Mouse (Mus musculus) liver, embryonic 14.5 days (tissue): Measurements from ENCODE around the gene Fgf13. TPM values are rescaled to one million over a fixed set of nuclear protein-coding genes. Genes with fewer than 3 reads are reported as not detected.

ENCODE experiments used
- ATAC-seq: fragments of 200-750 bp; cut with Nextera tagmentation; 2 replicates; pipeline ENCODE4 v1.8.0; 2017; ENCODE audit warnings: moderate number of reproducible peaks, mild to moderate bottlenecking, moderate library complexity; ENCODE audit not compliant: insufficient read depth
- DNase-seq, 3 experiments: peaks; one replicate each; pipeline ENCODE4 v3.0.0-alpha.2; 2012 to 2013; ENCODE audit warnings: low read depth in 3 of 3, low spot score in 3 of 3
- H3K27ac ChIP-seq: fragments of 300-500 bp; sonication (generic); 2 replicates; pipeline ENCODE4 v1.5.1; 2014; ENCODE audit warnings: moderate library complexity, mild to moderate bottlenecking, control low read depth, inconsistent platforms
- H3K27me3 ChIP-seq: fragments of 300-500 bp; sonication (generic); 2 replicates; pipeline ENCODE4 v1.6.1; 2014; ENCODE audit warnings: mild to moderate bottlenecking, low read length, moderate library complexity; ENCODE audit not compliant: control insufficient read depth, insufficient read depth
- H3K36me3 ChIP-seq: fragments of 300-500 bp; sonication (generic); replicated peaks from 2 replicates; pipeline ENCODE4 v1.6.1; 2014; ENCODE audit warnings: low read depth; ENCODE audit not compliant: control insufficient read depth, insufficient read depth
- H3K4me1 ChIP-seq, 2 experiments: fragments of 200-500 bp in 1 of 2; fragments of 300-500 bp in 1 of 2; sonication (generic) in 1 of 2; replicated peaks; 2 replicates each; pipeline ENCODE4 v1.6.1; 2012 to 2014; ENCODE audit warnings: antibody characterized with exemption in 1 of 2, inconsistent platforms in 1 of 2, low read length in 1 of 2; ENCODE audit not compliant: control insufficient read depth in 2 of 2, insufficient read depth in 2 of 2
- H3K4me2 ChIP-seq: fragments of 300-500 bp; sonication (generic); 2 replicates; pipeline ENCODE4 v1.6.1; 2014; ENCODE audit warnings: low read depth, mild to moderate bottlenecking, control low read depth, moderate library complexity
- H3K4me3 ChIP-seq, 2 experiments: fragments of 200-500 bp in 1 of 2; fragments of 300-500 bp in 1 of 2; sonication (generic) in 1 of 2; 2 replicates each; pipeline ENCODE4 v1.5.1; 2012 to 2014; ENCODE audit warnings: low read depth in 2 of 2, low read length in 2 of 2, mild to moderate bottlenecking in 2 of 2, control low read depth in 1 of 2, inconsistent platforms in 1 of 2, moderate library complexity in 1 of 2; ENCODE audit not compliant: insufficient read depth in 1 of 2
- H3K9ac ChIP-seq: fragments of 300-500 bp; sonication (generic); replicated peaks from 2 replicates; pipeline ENCODE4 v1.6.1; 2014; ENCODE audit warnings: mild to moderate bottlenecking, control low read depth, moderate library complexity
- H3K9me3 ChIP-seq: fragments of 300-500 bp; sonication (generic); 2 replicates; pipeline ENCODE4 v1.6.1; 2016; ENCODE audit warnings: low read length, mixed read lengths; ENCODE audit not compliant: control insufficient read depth
- CTCF ChIP-seq: IDR thresholded peaks from 2 replicates; pipeline ENCODE4 v1.5.1; 2016; ENCODE audit warnings: antibody characterized with exemption, low read depth, control low read depth
- EP300 ChIP-seq: IDR thresholded peaks from 2 replicates; pipeline ENCODE4 v1.6.1; 2016; ENCODE audit warnings: antibody characterized with exemption, low read depth
- WGBS: fragments of 180-500 bp; shearing (Covaris S2); extraction: QIAGEN DNeasy Blood & Tissue Kit; methylation state at CpG from one replicate; pipeline ENCODE4 v1.1.7; 2014; ENCODE audit not compliant: insufficient replicate concordance; 5-methylcytosine and 5-hydroxymethylcytosine counted together
- polyA plus RNA-seq, 2 experiments: library from polyadenylated mRNA; depleted of rRNA in 1 of 2; stranded (reverse) in 1 of 2; unstranded in 1 of 2; fragments of >200 nt; fragmentation: Nextera tagmentation in 1 of 2; extraction: Ambion mirVana in 1 of 2; gene quantifications; 2 replicates each; pipeline versions ENCODE4 v1.2.1 to v1.2.3; 2012 to 2014

The Fgf13 gene
- polyA plus RNA-seq (2012; rRNA removed) (0.57 and 0.78 TPM in 2 replicates), polyA plus RNA-seq (2014; fragmentation: Nextera tagmentation; extraction: Ambion mirVana) (0.96 and 1.2 TPM in 2 replicates)

DNA sequence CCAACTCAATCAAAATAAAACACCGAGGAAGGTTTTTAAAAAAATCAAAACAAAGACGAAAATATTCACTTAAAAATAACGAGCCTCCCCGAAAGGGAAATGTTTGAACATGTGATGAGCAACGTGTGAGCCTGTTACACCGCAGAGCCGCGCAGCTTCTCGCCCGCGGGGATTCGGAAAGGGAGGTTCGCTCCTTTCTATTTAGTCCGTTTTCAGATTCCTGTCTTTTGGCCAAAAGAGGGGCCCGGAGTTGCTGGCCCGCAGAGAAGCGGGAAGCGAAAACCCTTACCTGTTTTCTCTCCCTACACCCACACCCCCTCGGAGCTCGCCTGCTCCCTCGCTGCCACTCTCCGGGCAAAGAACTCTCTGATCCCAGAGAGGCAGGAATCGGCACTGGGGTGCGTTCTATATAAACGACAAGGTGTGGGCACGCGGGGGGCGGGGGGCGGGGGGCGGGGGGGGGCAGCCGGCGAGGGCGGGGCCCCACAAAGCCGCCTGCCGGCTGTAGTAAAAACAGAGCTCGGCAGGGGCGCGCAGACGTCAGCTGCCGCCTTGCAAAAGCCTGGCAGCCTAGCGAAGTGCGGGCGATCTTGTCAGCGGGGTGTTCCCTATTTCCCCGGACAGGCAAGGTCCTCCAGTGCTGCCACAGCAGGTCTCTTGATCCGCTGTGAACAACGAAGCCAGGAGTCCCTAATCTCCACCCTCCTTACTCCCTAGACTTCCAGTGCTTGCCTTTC lies at the start of gene Fgf13:
TSS of gene Fgf13 (minus strand) at position 377 of the 737 bp plus-strand sequence.
- DNase-seq (no peak), ATAC-seq (no peak)
- 9% methylated on average over 39 of the region's 47 CpGs for WGBS
- Histone ChIP-seq H3K36me3 (no peaks in the 10 kb centered on the region), H3K4me2 (peak within 1 kb of the TSS; percentile 37), H3K27me3 (peaks cover 11% of the 10 kb centered on the region), H3K4me1 (no peaks in the 10 kb centered on the region), H3K9me3 (no peaks in the 10 kb centered on the region), H3K4me3 (peak within 1 kb of the TSS; percentile 12 to 23; a peak in 1 of 4 replicates), H3K27ac (no peak within 1 kb of the TSS), H3K9ac (no peak within 1 kb of the TSS)
- TF ChIP-seq EP300 (no peak), CTCF (no peak)

DNA sequence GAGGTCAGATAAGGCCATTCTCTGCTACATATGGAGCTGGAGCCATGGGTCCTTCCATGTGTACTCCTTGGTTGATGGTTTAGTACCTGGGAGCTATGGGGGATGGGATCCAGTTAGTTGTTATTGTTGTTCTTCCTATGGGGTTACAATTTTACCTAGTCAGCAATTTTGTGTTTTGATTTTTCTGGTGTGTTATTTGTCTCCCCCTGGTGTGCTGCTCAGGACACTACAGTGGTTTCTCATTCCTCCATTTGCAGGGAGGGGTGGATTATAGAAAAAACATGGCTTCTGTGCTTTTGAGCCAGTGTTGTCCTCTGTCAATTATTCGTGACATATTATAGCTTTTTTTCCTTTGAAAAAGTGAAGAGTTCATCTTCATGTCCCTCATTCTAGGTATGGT lies 38.7 kb upstream of the Fgf13 start:
- Histone ChIP-seq H3K36me3 (no peaks in the 10 kb centered on the region), H3K4me2 (no peak overlapping the region), H3K4me1 (no peaks in the 10 kb centered on the region), H3K9me3 (no peaks in the 10 kb centered on the region), H3K9ac (no peak overlapping the region), H3K27ac (no peak overlapping the region), H3K4me3 (no peak overlapping the region), H3K27me3 (no peaks in the 10 kb centered on the region)
- WGBS: 13% methylated on average over 1 of the region's 1 CpGs
- TF ChIP-seq EP300 (no peak), CTCF (no peak)
- DNase-seq (no peak), ATAC-seq (no peak)

DNA sequence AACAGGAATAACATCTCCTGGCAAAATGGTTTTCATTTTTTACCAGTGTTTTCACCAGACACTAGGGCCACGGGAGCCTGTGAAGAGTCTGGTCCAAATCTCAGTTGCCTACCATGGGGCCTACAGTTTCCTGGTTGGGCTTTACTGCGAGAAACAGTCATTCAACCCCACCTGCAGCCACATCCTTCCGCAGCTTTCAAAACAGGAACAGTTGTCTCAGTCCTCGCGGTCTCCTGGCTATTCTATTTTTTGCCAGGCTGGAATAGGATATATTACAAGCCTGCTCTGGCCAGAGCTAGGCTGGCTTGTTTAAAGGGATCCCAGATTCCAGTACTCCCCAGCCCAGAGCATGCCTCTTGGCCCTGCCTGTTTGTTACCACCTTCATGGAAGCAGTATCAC lies 21.2 kb upstream of the Fgf13 start:
- Histone ChIP-seq H3K4me2 (no peak overlapping the region), H3K9ac (no peak overlapping the region), H3K9me3 (no peaks in the 10 kb centered on the region), H3K27ac (no peak overlapping the region), H3K27me3 (no peaks in the 10 kb centered on the region), H3K4me3 (no peak overlapping the region), H3K36me3 (no peaks in the 10 kb centered on the region), H3K4me1 (no peaks in the 10 kb centered on the region)
- WGBS: 32% methylated on average over 5 of the region's 5 CpGs
- TF ChIP-seq EP300 (no peak), CTCF (no peak)
- DNase-seq: no peak
- no peak for ATAC-seq

DNA sequence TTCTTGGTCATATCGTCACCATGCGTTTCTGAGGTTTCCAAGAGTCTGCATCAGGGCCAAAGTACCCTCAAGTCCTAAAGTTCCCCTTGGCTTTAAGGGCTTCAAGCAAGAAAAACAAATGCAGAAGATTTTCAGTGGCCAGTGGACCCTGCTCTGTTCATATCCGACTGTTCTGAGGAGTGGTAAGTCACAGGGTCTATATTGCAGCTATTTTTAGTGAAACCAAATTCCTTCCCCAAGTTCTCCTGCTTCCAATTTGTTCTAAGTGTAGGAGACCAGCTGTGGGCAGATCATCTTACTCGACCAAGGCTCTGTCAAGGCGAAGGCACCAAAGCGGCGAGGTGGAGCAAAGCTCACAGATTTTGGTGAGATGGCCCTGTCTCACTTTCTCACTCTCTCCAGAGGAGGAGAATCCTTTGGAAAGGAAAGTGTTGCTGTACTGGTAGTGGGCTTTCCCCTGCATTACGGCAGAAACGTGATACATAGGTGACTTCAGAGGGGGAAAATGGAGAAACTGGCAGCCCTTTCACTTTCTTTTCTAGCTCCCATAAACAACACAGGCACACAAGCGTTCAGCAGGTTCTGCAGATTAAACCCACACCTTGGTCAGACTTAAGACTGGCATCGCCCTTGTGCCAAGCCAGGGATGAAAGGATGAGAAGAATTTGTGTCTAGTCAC lies 17.8 kb upstream of the Fgf13 start:
- H3K9me3 ChIP-seq: no peaks in the 10 kb centered on the region
- DNase-seq: no peak
- no peaks in the 10 kb centered on the region for H3K36me3 ChIP-seq
- 60% methylated on average over 11 of the region's 11 CpGs for WGBS
- H3K4me1 ChIP-seq: no peaks in the 10 kb centered on the region
- H3K9ac ChIP-seq: no peak overlapping the region
- H3K27me3 ChIP-seq: no peaks in the 10 kb centered on the region
- H3K4me2 ChIP-seq: no peak overlapping the region
- H3K27ac ChIP-seq: no peak overlapping the region
- H3K4me3 ChIP-seq: no peak overlapping the region
- TF ChIP-seq EP300 (no peak), CTCF (no peak)
- no peak for ATAC-seq

DNA sequence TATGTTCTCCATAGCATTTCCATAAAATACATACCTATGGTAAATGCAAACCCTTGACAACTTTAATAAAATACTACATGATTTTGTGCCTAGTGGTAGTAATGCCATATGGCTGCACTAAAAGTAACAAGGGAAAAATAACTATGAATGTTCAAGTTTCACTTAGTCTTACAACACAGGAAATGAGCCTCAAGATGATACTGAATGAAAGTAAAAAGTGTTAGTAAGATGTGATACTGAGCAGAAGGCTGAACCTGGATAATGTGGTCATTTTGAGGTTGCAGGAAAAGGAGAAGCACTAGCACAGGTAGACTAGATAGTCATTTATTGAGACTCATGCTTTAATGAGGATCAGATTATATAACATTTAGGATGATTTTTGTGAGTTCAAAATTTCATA lies 16.2 kb upstream of the Fgf13 start:
- Histone ChIP-seq H3K4me3 (no peak overlapping the region), H3K27me3 (no peaks in the 10 kb centered on the region), H3K27ac (no peak overlapping the region), H3K9me3 (no peaks in the 10 kb centered on the region), H3K36me3 (no peaks in the 10 kb centered on the region), H3K4me1 (no peaks in the 10 kb centered on the region), H3K9ac (no peak overlapping the region), H3K4me2 (no peak overlapping the region)
- TF ChIP-seq EP300 (no peak), CTCF (no peak)
- ATAC-seq (no peak), DNase-seq (no peak)
